21 mouse cellular contexts compared by ENCODE assay signal in the genomic region with DNA sequence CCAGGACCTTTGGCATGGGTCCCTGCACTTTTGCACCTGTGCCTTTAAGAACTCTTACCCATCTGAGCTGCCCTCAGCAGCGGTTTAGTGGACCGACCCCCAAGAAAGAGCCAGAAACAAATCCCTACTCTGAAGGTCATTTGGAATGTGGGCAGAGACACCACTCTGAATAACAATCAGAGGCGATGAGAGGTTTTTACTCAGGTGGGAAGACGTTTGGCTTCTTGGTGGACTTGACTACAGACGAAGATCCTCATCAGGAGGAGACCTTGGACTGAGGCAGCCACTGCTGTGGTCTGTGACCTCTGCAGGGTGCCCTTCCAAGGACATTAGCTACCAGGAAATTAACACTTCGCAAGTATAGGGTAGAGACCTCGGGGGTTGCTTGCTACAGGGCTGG.
DNase-seq lines count a peak whose midpoint lies in the region; ATAC-seq and TF ChIP-seq lines count a peak whose summit lies in the region.
"Had no signal": no experiment of that assay in that cellular context is flagged by ENCODE, and none has a peak within 500 bp of the region (broad histone marks: within the 10 kb centered on the region; RNA-seq: fewer than 3 reads in every experiment).

No protein-coding gene starts in this region.

- no peak overlapping the region for H3K9ac ChIP-seq in heart, embryonic 12.5 days
- no peak overlapping the region for H3K9ac ChIP-seq in liver, embryonic 11.5 days (ENCODE audit: low read depth, low read length)
- H3K9ac ChIP-seq: embryonic facial prominence, embryonic 15.5 days; forebrain, embryonic 15.5 days; limb, embryonic 12.5 days; lung, embryonic 14.5 days; neural tube, embryonic 12.5 days had no signal

- peaks cover 59% of the 10 kb centered on the region for H3K4me1 ChIP-seq in heart, embryonic 12.5 days (replicated peaks)
- H3K4me1 ChIP-seq in liver, embryonic 11.5 days (replicated peaks; ENCODE audit: control insufficient read depth, insufficient read depth, low read length) = peaks cover 5% of the 10 kb centered on the region; the same call in 1 of the 2 replicates
- H3K4me1 ChIP-seq in thymus, adult 2 months (replicated peaks; ENCODE audit: control insufficient read depth, insufficient read depth, low read length) = peaks cover 17% of the 10 kb centered on the region

- no peak; the same call in 1 of the 2 replicates for TF ChIP-seq POLR2A in thymus, adult 2 months (IDR thresholded peaks at IDR 0.05; ENCODE audit: control insufficient read depth, extremely low read depth, insufficient read depth, low read length, poor library complexity)

- peak overlapping the region; percentile 8 for H3K27ac ChIP-seq in heart, embryonic 12.5 days (ENCODE audit: poor library complexity, severe bottlenecking)
- H3K27ac ChIP-seq in liver, embryonic 11.5 days (ENCODE audit: low read depth, low read length) = no peak overlapping the region
- peak overlapping the region; percentile 92 for H3K27ac ChIP-seq in thymus, adult 2 months (ENCODE audit: control insufficient read depth, insufficient read depth, low read length)
- H3K27ac ChIP-seq: embryonic facial prominence, embryonic 15.5 days; limb, embryonic 12.5 days; macrophage; neural tube, embryonic 12.5 days had no signal

- no peak overlapping the region for H3K4me3 ChIP-seq in heart, embryonic 12.5 days
- no peak overlapping the region for H3K4me3 ChIP-seq in liver, embryonic 11.5 days (ENCODE audit: low read depth, low read length)
- peak overlapping the region; percentile 21 for H3K4me3 ChIP-seq in thymus, adult 2 months (ENCODE audit: control insufficient read depth, insufficient read depth, low read length)
- H3K4me3 ChIP-seq: embryonic facial prominence, embryonic 15.5 days; forebrain, embryonic 15.5 days; left cerebral cortex, adult 2 months; limb, embryonic 12.5 days; neural tube, embryonic 12.5 days had no signal

- no peak for TF ChIP-seq CTCF in thymus, adult 2 months (IDR thresholded peaks at IDR 0.05; ENCODE audit: borderline replicate concordance, control insufficient read depth, extremely low read depth, insufficient read depth, low read length, poor library complexity)

- DNase-seq in heart, postnatal 4 days = no peak
- DNase-seq in liver, embryonic 11.5 days (ENCODE audit: low spot score) = no peak
- no peak for DNase-seq in liver
- no peak for DNase-seq in thymus, adult 2 months
- DNase-seq in thymus, postnatal 14 days = no peak
- DNase-seq in Muller cell, postnatal 12 days (ENCODE audit: inconsistent ontology term) = no peak
- DNase-seq: adrenal gland, adult 8-10 months; embryo, embryonic 11 days; kidney, adult 11 months; kidney, postnatal 10 days; lung, embryonic 14.5 days; spleen, adult 18-20 months had no signal

- H3K9me3 ChIP-seq in heart, embryonic 12.5 days (replicated peaks) = no peaks in the 10 kb centered on the region
- H3K9me3 ChIP-seq in liver, embryonic 11.5 days (ENCODE audit: control insufficient read depth, low read length) = no peaks in the 10 kb centered on the region
- H3K9me3 ChIP-seq: embryonic facial prominence, embryonic 15.5 days; forebrain, embryonic 15.5 days; limb, embryonic 12.5 days; neural tube, embryonic 12.5 days had no signal

- ATAC-seq in heart, embryonic 12.5 days (ENCODE audit: insufficient number of reproducible peaks, low FRiP score) = no peak
- ATAC-seq in liver, embryonic 11.5 days (replicated peaks; ENCODE audit: low FRiP score) = no peak
- ATAC-seq in granulocyte monocyte progenitor cell, adult 5-6 weeks (replicated peaks; ENCODE audit: poor library complexity, severe bottlenecking) = no peak; the same call in 1 of the 2 replicates
- ATAC-seq: forebrain, embryonic 15.5 days; hindbrain, embryonic 16.5 days had no signal

- H3K36me3 ChIP-seq in heart, embryonic 12.5 days = no peaks in the 10 kb centered on the region
- no peaks in the 10 kb centered on the region for H3K36me3 ChIP-seq in liver, embryonic 11.5 days (ENCODE audit: control insufficient read depth, insufficient read depth, low read length)
- no peaks in the 10 kb centered on the region for H3K36me3 ChIP-seq in thymus, adult 2 months (ENCODE audit: control insufficient read depth, insufficient read depth, low read length)
- H3K36me3 ChIP-seq: embryonic facial prominence, embryonic 15.5 days; forebrain, embryonic 15.5 days; limb, embryonic 12.5 days; neural tube, embryonic 12.5 days had no signal

- WGBS in heart, embryonic 12.5 days = 52% methylated on average over 7 of the region's 7 CpGs
- 38% methylated on average over 7 of the region's 7 CpGs for WGBS in liver, embryonic 11.5 days
- WGBS in thymus, adult 2 months = 54% methylated on average over 7 of the region's 7 CpGs

- H3K4me2 ChIP-seq in heart, embryonic 12.5 days = no peak overlapping the region
- H3K4me2 ChIP-seq in liver, embryonic 11.5 days = peak overlapping the region; percentile 40
- H3K4me2 ChIP-seq: embryonic facial prominence, embryonic 15.5 days; forebrain, embryonic 15.5 days; limb, embryonic 12.5 days; lung, embryonic 14.5 days; neural tube, embryonic 12.5 days had no signal

- H3K27me3 ChIP-seq in heart, embryonic 12.5 days (replicated peaks) = no peaks in the 10 kb centered on the region
- no peaks in the 10 kb centered on the region for H3K27me3 ChIP-seq in liver, embryonic 11.5 days (replicated peaks; ENCODE audit: control insufficient read depth, insufficient read depth, low read length)
- no peaks in the 10 kb centered on the region for H3K27me3 ChIP-seq in thymus, adult 2 months (ENCODE audit: control insufficient read depth, insufficient read depth, low read length)
- H3K27me3 ChIP-seq: embryonic facial prominence, embryonic 15.5 days; forebrain, embryonic 15.5 days; limb, embryonic 12.5 days; neural tube, embryonic 12.5 days had no signal
